Mouse (Mus musculus) forebrain, postnatal 0 days (tissue): ENCODE measurements around the gene Sacs. TPM values are rescaled to one million over a fixed set of nuclear protein-coding genes. Genes with fewer than 3 reads are reported as not detected.

Experiments used
- ATAC-seq: fragments of 200-750 bp; cut with Nextera tagmentation; 2 replicates; pipeline ENCODE4 v1.8.0; 2017; ENCODE audit warnings: mild to moderate bottlenecking, moderate library complexity
- DNase-seq: peaks from one replicate; pipeline ENCODE4 v3.0.0-alpha.2; 2015
- H3K27ac ChIP-seq: fragments of 300-500 bp; sonication (generic); 2 replicates; pipeline ENCODE4 v1.5.1; 2014; ENCODE audit warnings: low read depth, mild to moderate bottlenecking, antibody characterized with exemption, low read length, moderate library complexity, mixed read lengths
- H3K27me3 ChIP-seq: fragments of 300-500 bp; sonication (generic); 2 replicates; pipeline ENCODE4 v1.6.1; 2014; ENCODE audit warnings: mild to moderate bottlenecking, low read length, mixed read lengths; ENCODE audit not compliant: insufficient read depth
- H3K36me3 ChIP-seq: fragments of 300-500 bp; sonication (generic); 2 replicates; pipeline ENCODE4 v1.6.1; 2014; ENCODE audit warnings: mild to moderate bottlenecking, moderate library complexity; ENCODE audit not compliant: insufficient read depth
- H3K4me1 ChIP-seq: fragments of 300-500 bp; sonication (generic); 2 replicates; pipeline ENCODE4 v1.6.1; 2014; ENCODE audit warnings: antibody characterized with exemption; ENCODE audit not compliant: insufficient read depth
- H3K4me2 ChIP-seq: fragments of 300-500 bp; sonication (generic); 2 replicates; pipeline ENCODE4 v1.6.1; 2014; ENCODE audit warnings: low read depth, mild to moderate bottlenecking, moderate library complexity
- H3K4me3 ChIP-seq: fragments of 300-500 bp; sonication (generic); 2 replicates; pipeline ENCODE4 v1.5.1; 2014; ENCODE audit warnings: low read depth, low read length, mixed read lengths
- H3K9ac ChIP-seq: fragments of 300-500 bp; sonication (generic); 2 replicates; pipeline ENCODE4 v1.6.1; 2014; ENCODE audit warnings: mild to moderate bottlenecking
- H3K9me3 ChIP-seq: fragments of 300-500 bp; sonication (generic); 2 replicates; pipeline ENCODE4 v1.6.1; 2016; ENCODE audit warnings: low read length
- CTCF ChIP-seq: sonication (generic); IDR thresholded peaks from 2 replicates; pipeline ENCODE4 v1.5.1; 2016; ENCODE audit warnings: antibody characterized with exemption, control low read depth, low read depth
- WGBS: fragments of 180-500 bp; shearing (Covaris S2); extraction: QIAGEN DNeasy Blood & Tissue Kit; methylation state at CpG from one replicate; pipeline ENCODE4 v1.1.7; 2014; 5-methylcytosine and 5-hydroxymethylcytosine counted together
- polyA plus RNA-seq: library from polyadenylated mRNA; unstranded; fragments of >200 nt; fragmentation: Nextera tagmentation; extraction: Ambion mirVana; gene quantifications from 2 replicates; pipeline ENCODE4 v1.2.1, GENCODE M21; 2015
- total RNA-seq: library from RNA; depleted of rRNA; stranded (reverse); fragments of >200 nt; gene quantifications from 2 replicates; pipeline ENCODE4 v1.2.3, GENCODE M21; 2014

The Sacs gene
- total and polyA plus RNA-seq, 2 experiments from 2014 or later = 5.3 to 38.3 TPM

DNA sequence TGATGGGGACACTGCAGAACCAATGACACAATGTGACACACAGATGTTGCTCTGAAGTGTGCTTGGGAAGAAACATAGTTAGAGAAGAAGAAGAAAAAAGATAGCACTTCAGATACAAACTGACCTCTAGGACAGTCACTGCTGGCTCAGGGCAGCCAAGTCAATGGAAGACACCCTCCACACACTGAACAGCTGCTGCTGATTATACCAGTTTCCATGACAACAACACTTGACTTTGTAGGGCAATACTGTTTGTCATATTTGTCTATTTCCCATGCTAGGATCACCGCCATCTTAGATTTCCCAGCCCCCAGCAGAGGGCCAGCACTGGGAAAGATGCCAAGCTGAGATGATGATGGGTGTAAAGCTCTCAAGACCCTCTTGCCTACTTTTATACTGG, 22.7 kb downstream of the Sacs start:
- WGBS = 66% methylated on average over 1 of the region's 1 CpGs
- peak; percentile 55; the same call in 1 of the 2 replicates for ATAC-seq

DNA sequence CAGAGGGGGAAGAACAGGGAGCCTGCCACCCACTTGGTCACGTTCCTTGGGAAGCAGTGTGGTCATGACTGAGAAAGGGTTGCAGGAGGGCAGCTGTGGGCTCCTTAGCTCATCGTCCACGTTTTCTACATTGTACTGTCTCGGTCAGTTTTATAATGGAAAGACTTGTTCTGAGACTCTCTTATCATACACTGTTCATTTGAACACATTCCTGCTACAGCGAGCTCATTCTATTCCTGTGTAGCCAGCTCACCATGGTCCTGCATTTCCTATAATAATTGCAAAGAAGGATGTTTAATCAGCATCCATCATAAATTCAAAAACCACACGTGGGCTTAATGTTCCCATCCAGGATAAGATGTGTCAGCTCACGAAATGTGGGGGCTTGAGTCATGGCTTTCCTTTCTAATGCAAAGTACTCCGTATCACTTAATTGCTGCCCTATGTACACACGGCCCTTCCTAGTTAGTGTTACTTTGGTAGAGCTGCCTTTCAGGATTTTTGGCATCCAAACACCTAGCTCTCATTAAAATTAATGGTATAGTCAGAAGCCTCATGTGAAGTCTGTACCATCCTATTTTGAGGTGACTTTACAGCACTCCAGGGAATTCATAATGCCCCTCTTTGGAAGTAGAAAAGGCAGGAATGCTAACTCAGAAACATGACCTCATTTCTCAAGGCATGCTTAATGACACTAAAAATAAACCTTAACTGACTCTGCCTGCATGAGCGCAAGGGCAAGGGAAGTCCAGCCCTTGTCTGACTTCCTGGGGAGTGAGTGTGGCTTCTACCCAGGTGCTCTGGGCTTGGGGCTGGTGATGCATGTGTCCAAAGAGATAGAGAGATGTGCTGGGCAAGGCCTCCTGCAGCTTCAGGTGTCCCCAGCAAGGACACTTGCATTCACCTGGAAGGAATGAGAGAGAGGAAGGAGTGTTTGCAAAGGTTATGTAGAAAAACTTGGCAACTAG, 23.4 kb downstream of the Sacs start:
- no peaks in the 10 kb centered on the region for H3K27me3 ChIP-seq
- H3K4me1 ChIP-seq = no peaks in the 10 kb centered on the region; the same call in 1 of the 2 replicates
- H3K9me3 ChIP-seq = no peaks in the 10 kb centered on the region
- no peak overlapping the region for H3K27ac ChIP-seq
- ATAC-seq (no peak), DNase-seq (no peak)
- no peak overlapping the region for H3K9ac ChIP-seq
- no peak overlapping the region for H3K4me3 ChIP-seq
- TF ChIP-seq CTCF = no peak
- H3K4me2 ChIP-seq = no peak overlapping the region
- H3K36me3 ChIP-seq = no peaks in the 10 kb centered on the region
- WGBS = 51% methylated on average over 10 of the region's 10 CpGs

More for the DNA sequence above, 22.7 kb downstream of the Sacs start:
- H3K27me3 ChIP-seq = no peaks in the 10 kb centered on the region
- TF ChIP-seq CTCF = no peak
- no peak overlapping the region for H3K4me2 ChIP-seq
- no peak for DNase-seq
- H3K9me3 ChIP-seq = no peaks in the 10 kb centered on the region
- no peak overlapping the region for H3K27ac ChIP-seq
- no peaks in the 10 kb centered on the region for H3K36me3 ChIP-seq
- H3K4me3 ChIP-seq = no peak overlapping the region
- H3K4me1 ChIP-seq = no peaks in the 10 kb centered on the region; the same call in 1 of the 2 replicates
- H3K9ac ChIP-seq = no peak overlapping the region

DNA sequence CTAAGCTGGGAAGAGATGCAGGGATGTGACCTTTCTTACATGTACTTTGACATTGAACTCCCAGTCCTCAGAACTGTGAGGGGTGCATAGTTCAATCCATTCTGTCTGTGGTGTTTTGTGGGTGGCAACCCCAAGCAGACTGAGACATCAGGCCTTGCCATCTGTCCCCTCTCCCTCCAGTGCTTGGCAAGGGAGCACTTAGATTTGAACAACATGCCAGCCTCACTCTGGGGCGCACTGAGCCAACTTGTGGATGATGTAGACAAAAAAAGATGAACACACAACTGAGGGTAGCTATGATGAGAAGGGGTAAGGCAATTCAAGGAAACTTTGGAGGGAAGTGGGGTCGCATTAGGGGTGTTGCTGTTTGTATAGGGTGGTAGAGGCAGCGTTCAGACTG, 26.2 kb downstream of the Sacs start:
- no peaks in the 10 kb centered on the region for H3K9me3 ChIP-seq
- no peak overlapping the region for H3K9ac ChIP-seq
- DNase-seq (no peak), ATAC-seq (peak; percentile 59)
- no peak overlapping the region for H3K4me2 ChIP-seq
- H3K36me3 ChIP-seq = no peaks in the 10 kb centered on the region
- no peaks in the 10 kb centered on the region for H3K27me3 ChIP-seq
- H3K27ac ChIP-seq = no peak overlapping the region
- no peak for TF ChIP-seq CTCF
- WGBS = 74% methylated on average over 3 of the region's 3 CpGs
- no peaks in the 10 kb centered on the region; the same call in 1 of the 2 replicates for H3K4me1 ChIP-seq
- H3K4me3 ChIP-seq = no peak overlapping the region

DNA sequence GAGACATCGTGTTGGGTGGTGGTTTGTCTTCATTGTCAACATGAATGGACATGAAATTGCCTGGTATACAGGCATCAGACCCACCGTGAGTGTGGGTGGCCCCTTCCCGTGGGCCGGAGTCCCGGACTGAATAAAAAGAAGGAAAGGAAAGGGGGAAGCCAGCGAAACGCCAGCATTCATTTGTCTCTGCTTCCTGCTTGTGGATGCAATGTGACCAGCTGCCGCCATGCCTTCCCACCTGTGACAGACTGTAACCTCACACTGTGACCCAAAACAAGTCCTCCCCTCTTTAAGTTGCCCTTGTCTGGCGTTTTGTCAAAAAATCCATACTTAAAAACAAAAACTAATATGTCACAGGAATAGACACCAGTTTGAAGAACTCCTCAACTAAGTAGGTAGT, 27.7 kb downstream of the Sacs start:
- 75% methylated on average over 9 of the region's 9 CpGs for WGBS
- no peak for ATAC-seq
- no peak for TF ChIP-seq CTCF

DNA sequence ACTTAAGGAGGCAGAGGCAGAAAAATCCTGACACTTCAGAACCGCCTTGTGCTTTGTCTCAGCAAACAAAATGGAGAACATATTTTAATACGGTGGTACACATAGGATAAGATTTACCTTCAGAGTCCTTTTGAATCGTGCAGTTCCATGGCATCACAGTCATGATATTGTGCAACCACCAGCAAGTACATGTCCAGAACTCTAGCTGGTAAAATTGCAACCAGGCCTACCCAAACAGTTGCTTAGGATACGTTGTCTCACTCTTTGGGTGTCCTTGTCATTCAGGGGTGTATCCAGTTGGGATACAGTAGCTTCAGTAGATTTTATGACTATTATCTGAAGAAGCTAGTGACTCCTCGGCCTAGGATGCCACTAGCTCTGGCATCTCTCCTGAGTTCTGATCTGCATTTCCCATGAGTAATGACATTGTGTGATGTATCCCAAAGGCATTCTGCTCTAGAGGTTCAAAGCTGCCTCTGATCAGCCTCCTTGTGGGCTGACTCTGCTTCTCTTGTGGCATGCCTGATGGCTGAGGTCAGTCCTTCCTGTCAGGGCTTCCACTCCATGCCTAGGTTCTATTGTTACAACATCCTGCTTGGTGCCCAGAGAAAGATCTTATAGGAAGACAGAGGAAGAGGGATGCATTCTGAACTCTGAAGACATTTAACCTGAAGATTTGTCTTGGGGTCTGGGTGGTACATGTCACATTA, 33.2 kb downstream of the Sacs start:
- H3K36me3 ChIP-seq = no peaks in the 10 kb centered on the region
- DNase-seq (no peak), ATAC-seq (no peak)
- no peak overlapping the region for H3K9ac ChIP-seq
- H3K4me1 ChIP-seq = peaks cover 13% of the 10 kb centered on the region
- no peak for TF ChIP-seq CTCF
- H3K27me3 ChIP-seq = no peaks in the 10 kb centered on the region
- H3K4me3 ChIP-seq = no peak overlapping the region
- WGBS = 87% methylated on average over 5 of the region's 5 CpGs
- no peak overlapping the region for H3K27ac ChIP-seq
- no peak overlapping the region for H3K4me2 ChIP-seq
- no peaks in the 10 kb centered on the region for H3K9me3 ChIP-seq

More for the DNA sequence above, 27.7 kb downstream of the Sacs start:
- Histone ChIP-seq H3K4me1 (no peaks in the 10 kb centered on the region; the same call in 1 of the 2 replicates), H3K27me3 (no peaks in the 10 kb centered on the region), H3K4me2 (no peak overlapping the region), H3K9me3 (no peaks in the 10 kb centered on the region), H3K9ac (no peak overlapping the region), H3K27ac (no peak overlapping the region), H3K4me3 (no peak overlapping the region), H3K36me3 (no peaks in the 10 kb centered on the region)
- no peak for DNase-seq

DNA sequence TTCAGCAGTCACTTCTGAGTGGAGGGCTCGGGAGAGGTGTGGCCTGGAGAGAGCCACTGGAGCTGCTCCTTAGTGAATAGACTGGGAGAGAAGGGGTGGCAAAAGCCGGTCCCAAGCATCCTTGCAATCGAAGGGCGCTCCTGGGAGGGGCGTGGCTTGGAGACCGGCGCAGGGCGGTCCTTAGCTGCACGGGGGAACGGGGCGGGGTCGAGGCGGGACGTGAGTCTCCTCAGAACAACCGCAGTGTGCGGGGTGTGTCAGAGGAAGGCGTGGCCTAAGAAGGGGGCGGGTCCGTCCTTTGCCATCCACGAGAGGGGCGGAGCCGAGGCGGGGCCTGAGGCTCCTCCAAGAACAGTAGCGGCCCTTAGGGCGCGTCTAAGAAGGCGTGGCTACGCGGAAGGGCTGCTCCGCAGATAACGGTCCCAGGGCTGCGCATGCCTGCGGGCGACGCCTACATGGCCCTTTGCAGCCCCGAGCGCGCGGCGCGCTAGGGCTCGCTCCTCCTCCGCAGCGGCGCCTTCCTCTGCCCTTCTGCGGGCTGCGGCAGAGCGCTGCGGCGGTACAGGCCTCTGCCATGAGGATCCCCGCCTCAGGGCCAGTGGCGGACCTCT, 34.4 kb downstream of the Sacs start:
- Histone ChIP-seq H3K27me3 (no peaks in the 10 kb centered on the region), H3K36me3 (no peaks in the 10 kb centered on the region), H3K9me3 (no peaks in the 10 kb centered on the region), H3K4me1 (peaks cover 13% of the 10 kb centered on the region), H3K9ac (peak overlapping the region; percentile 88), H3K4me3 (peak overlapping the region; percentile 73), H3K27ac (peak overlapping the region; percentile 92), H3K4me2 (peak overlapping the region; percentile 79)
- no peak for TF ChIP-seq CTCF
- DNase-seq = peak; percentile 97
- under 1% methylated on average over 45 of the region's 52 CpGs for WGBS
- ATAC-seq = peak; percentile 97
